Mouse (Mus musculus): ENCODE measurements around the gene Ppm1h. TPM values are rescaled to one million over a fixed set of nuclear protein-coding genes. Genes with fewer than 3 reads are reported as not detected.

Ppm1h gene
- total and polyA plus RNA-seq, 3 experiments = 6.9 to 14.9 TPM; not detected in 1

DNA sequence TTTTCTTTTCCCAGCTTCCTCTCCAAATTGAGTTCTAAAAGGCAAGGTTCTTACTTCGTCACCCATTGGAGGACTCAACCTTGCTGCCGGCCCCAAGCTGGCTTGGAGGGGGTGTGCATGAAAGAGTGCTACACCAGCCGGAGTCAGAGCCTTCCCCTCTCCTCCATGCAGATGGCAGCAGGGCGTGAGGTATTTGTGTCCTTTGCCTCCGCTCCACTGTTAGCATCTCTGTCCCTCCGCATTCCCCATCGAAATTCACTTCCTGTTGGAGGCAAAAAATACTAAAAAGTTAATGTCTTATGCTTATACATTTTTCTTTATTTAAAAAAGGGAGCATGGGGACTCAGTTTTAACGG, 181.1 kb downstream of the Ppm1h start (continued):
- TF ChIP-seq POLR2AphosphoS5 (IDR thresholded peaks at IDR 0.05; ENCODE audit: borderline replicate concordance, low read depth, low read length) = no peak

DNA sequence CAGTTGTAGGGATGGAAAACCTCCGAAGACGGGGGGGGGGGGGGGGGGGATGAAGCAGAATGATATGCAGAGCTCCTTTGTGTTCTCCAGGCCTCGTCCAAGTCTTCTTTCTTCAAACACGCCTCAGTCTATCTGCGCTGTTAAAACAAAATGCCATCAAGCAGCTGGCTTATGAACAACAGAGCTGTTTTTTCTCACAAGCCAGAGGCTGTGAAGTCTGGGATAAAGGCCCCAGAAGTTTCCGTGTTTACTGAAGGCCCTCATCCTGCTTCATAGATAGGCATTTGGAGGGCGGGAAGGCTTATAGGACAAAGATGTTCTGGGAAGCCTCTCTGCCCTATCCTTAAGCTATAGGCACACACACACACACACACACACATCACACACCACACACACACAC, 181.5 kb downstream of the Ppm1h start:
- Histone ChIP-seq H3K4me1 (ENCODE audit: control insufficient read depth in 1 of 2, insufficient read depth in 2 of 2, low read length in 2 of 2) (no peaks in the 10 kb centered on the region), H3K27ac (ENCODE audit: control insufficient read depth, low read depth, low read length) (no peak overlapping the region), H3K36me3 (ENCODE audit: control insufficient read depth in 1 of 2, insufficient read depth in 2 of 2, low read length in 2 of 2) (no peaks in the 10 kb centered on the region), H3K9ac (ENCODE audit: control insufficient read depth, low read depth, low read length, poor library complexity, severe bottlenecking) (no peak overlapping the region), H3K27me3 (ENCODE audit: control insufficient read depth in 1 of 2, insufficient read depth in 2 of 2, low read length in 2 of 2) (no peaks in the 10 kb centered on the region), H3K4me3 (ENCODE audit: control insufficient read depth in 1 of 2, insufficient read depth in 1 of 2, low read depth in 2 of 2, low read length in 2 of 2) (no peak overlapping the region), H3K9me3 (replicated peaks; ENCODE audit: insufficient read depth, low read length) (no peaks in the 10 kb centered on the region), H3K79me2 (ENCODE audit: control insufficient read depth, insufficient read depth, low read length, poor library complexity) (no peaks in the 10 kb centered on the region)
- DNase-seq (ENCODE audit: low read depth, low spot score) = no peak
- TF ChIP-seq USF1 (IDR thresholded peaks at IDR 0.05; ENCODE audit: low read depth, low read length) (no peak), POLR2AphosphoS5 (IDR thresholded peaks at IDR 0.05; ENCODE audit: borderline replicate concordance, low read depth, low read length) (no peak), RCOR1 (IDR thresholded peaks at IDR 0.05; ENCODE audit: low read depth, low read length) (no peak), MAX (IDR thresholded peaks at IDR 0.05; ENCODE audit: low read length) (no peak)

DNA sequence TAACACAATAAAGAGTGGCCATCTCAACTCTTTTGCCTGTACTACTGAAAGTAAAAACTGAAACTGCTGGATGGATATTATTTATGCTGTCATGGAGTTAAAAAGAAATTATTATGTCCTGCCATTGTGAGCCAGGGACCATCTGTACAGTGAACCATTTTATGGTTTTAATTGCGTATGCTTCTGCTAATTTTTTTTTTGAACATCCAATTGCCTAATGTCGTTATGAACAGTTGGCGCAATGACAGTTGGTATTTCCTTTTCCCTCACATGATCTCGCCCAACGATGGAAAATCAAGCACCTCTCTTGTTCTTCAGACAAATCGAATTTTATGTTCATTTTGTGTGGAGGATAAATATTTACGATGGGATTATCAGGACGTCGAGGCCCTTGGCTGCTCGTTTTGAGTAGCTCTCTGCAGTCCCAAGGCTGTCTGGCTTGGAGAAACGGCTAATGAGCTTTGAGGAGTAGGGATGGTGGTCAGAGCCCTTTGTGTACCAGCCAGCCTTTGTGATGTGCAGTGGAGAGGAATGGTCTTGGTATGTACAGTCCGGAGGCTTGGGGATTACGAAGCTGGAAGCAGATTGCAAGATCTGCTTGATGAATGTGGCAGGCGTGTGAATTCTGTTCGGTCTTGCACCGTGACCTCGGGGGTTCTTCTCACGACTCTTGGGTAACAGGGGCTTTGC, 183.3 kb downstream of the Ppm1h start:
- Histone ChIP-seq H3K9me3 (replicated peaks; ENCODE audit: insufficient read depth, low read length) (no peaks in the 10 kb centered on the region), H3K36me3 (ENCODE audit: control insufficient read depth in 1 of 2, insufficient read depth in 2 of 2, low read length in 2 of 2) (no peaks in the 10 kb centered on the region), H3K27me3 (ENCODE audit: control insufficient read depth in 1 of 2, insufficient read depth in 2 of 2, low read length in 2 of 2) (no peaks in the 10 kb centered on the region), H3K9ac (ENCODE audit: control insufficient read depth, low read depth, low read length, poor library complexity, severe bottlenecking) (no peak overlapping the region), H3K4me3 (ENCODE audit: control insufficient read depth in 1 of 2, insufficient read depth in 1 of 2, low read depth in 2 of 2, low read length in 2 of 2) (no peak overlapping the region), H3K4me1 (ENCODE audit: control insufficient read depth in 1 of 2, insufficient read depth in 2 of 2, low read length in 2 of 2) (no peaks in the 10 kb centered on the region), H3K27ac (ENCODE audit: control insufficient read depth, low read depth, low read length) (no peak overlapping the region), H3K79me2 (ENCODE audit: control insufficient read depth, insufficient read depth, low read length, poor library complexity) (no peaks in the 10 kb centered on the region)
- TF ChIP-seq TBP (IDR thresholded peaks at IDR 0.05; ENCODE audit: low read depth, low read length) (no peak), MXI1 (IDR thresholded peaks at IDR 0.05; ENCODE audit: low read depth, low read length) (no peak), MAZ (IDR thresholded peaks at IDR 0.05; ENCODE audit: low read depth, low read length) (no peak), MYC (IDR thresholded peaks at IDR 0.05; ENCODE audit: low read depth, low read length) (no peak), POLR2AphosphoS2 (IDR thresholded peaks at IDR 0.05; ENCODE audit: low read length) (no peak), MEF2A (IDR thresholded peaks at IDR 0.05; ENCODE audit: extremely low read depth, insufficient replicate concordance, low read depth, low read length, poor library complexity, severe bottlenecking) (no peak), ZC3H11A (IDR thresholded peaks at IDR 0.05; ENCODE audit: low read depth, low read length) (no peak), GATA1 (IDR thresholded peaks at IDR 0.05; ENCODE audit: low read depth, low read length) (no peak), NELFE (IDR thresholded peaks at IDR 0.05; ENCODE audit: low read depth, low read length) (no peak)
- no peak for DNase-seq (ENCODE audit: low read depth, low spot score)
